ENCODE assay signal across 19 mouse cellular contexts in the genomic region with DNA sequence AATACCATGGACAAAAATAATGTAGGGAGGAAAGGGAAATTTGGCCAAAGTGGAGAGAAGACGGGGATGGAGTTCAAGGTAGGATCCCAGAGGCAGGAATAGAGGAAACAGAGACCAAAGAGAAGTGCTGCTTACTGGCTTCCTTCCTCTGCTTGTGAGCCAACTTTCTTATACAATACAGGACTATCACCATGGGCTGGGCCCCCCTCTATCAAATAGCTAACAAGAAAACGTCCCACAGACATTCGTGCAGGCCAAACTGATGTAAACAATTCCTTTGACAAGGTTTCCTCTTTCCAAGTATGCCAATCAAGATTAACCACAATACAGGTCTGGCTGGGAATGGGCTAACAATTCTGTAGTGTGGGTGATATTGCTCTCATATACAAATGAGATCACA.
"Had no signal": no experiment of that assay in that cellular context is flagged by ENCODE, and none has a peak within 500 bp of the region (broad histone marks: within the 10 kb centered on the region; RNA-seq: fewer than 3 reads in every experiment).

No protein-coding gene starts in this region.

- H3K36me3 ChIP-seq: liver, embryonic 12.5 days; midbrain, embryonic 10.5 days; midbrain, embryonic 12.5 days; neural tube, embryonic 13.5 days; neural tube, embryonic 15.5 days had no signal

- ATAC-seq: liver, embryonic 12.5 days; midbrain, embryonic 16.5 days had no signal

- H3K4me3 ChIP-seq: liver, embryonic 12.5 days; midbrain, embryonic 10.5 days; midbrain, embryonic 12.5 days; myocyte; neural tube, embryonic 13.5 days; neural tube, embryonic 15.5 days had no signal

- DNase-seq: lung, adult 2 months; lung, postnatal 4 days; midbrain, embryonic 14.5 days; retina, postnatal 1 day; right cerebral cortex, adult 18-20 months; right cerebral cortex, postnatal 25 days; right cerebral cortex, postnatal 4 days; spleen, adult 18-20 months; thymus, adult 18-20 months; thymus, postnatal 14 days; thymus, postnatal 36 days had no signal

- H3K27ac ChIP-seq: liver, embryonic 12.5 days; liver, embryonic 14.5 days; midbrain, embryonic 10.5 days; midbrain, embryonic 12.5 days; neural tube, embryonic 13.5 days; neural tube, embryonic 15.5 days had no signal

- H3K27me3 ChIP-seq: liver, embryonic 12.5 days; midbrain, embryonic 12.5 days; neural tube, embryonic 13.5 days; neural tube, embryonic 15.5 days had no signal

- H3K4me1 ChIP-seq: liver, embryonic 12.5 days; midbrain, embryonic 10.5 days; neural tube, embryonic 13.5 days; neural tube, embryonic 15.5 days had no signal

- H3K9me3 ChIP-seq: liver, embryonic 12.5 days; midbrain, embryonic 10.5 days; midbrain, embryonic 12.5 days; neural tube, embryonic 13.5 days; neural tube, embryonic 15.5 days had no signal

- H3K4me2 ChIP-seq: liver, embryonic 12.5 days; midbrain, embryonic 12.5 days; neural tube, embryonic 13.5 days; neural tube, embryonic 15.5 days had no signal

- H3K9ac ChIP-seq: liver, embryonic 12.5 days; liver, embryonic 14.5 days; midbrain, embryonic 12.5 days; neural tube, embryonic 13.5 days; neural tube, embryonic 15.5 days had no signal
